Mouse (Mus musculus) R1 (cell line): Measurements from ENCODE around the gene Ctdspl.
A peak's percentile ranks its signal among the peaks of the same experiment; 100 is the strongest.

Experiments used
- DNase-seq: peaks from one replicate; pipeline ENCODE4 v3.0.0-alpha.2; 2018; ENCODE audit warnings: low read depth, low spot score

Gene Ctdspl

GRCm38 (mm10) chr9:118949654-118950053, 23.4 kb downstream of the Ctdspl start:
- no peak for DNase-seq

GRCm38 (mm10) chr9:118950061-118950460, 23.8 kb downstream of the Ctdspl start:
- DNase-seq, result peak; percentile 53

- peak; percentile 19 for DNase-seq
Measured at GRCm38 (mm10) chr9:118950751-118951150, 24.5 kb downstream of the Ctdspl start.

- DNase-seq, result no peak
Measured at GRCm38 (mm10) chr9:118951381-118951780, 25.1 kb downstream of the Ctdspl start.

- no peak for DNase-seq
Measured at GRCm38 (mm10) chr9:118952180-118952579, 25.9 kb downstream of the Ctdspl start.

- DNase-seq, result no peak
Measured at GRCm38 (mm10) chr9:118953465-118954194, 27.4 kb downstream of the Ctdspl start.

GRCm38 (mm10) chr9:118958802-118959201, 32.5 kb downstream of the Ctdspl start:
- DNase-seq, result no peak

GRCm38 (mm10) chr9:118960415-118961091, 34.3 kb downstream of the Ctdspl start:
- DNase-seq, result no peak

- DNase-seq, result no peak
Measured at GRCm38 (mm10) chr9:118963149-118963548, 36.9 kb downstream of the Ctdspl start.

GRCm38 (mm10) chr9:118964263-118965034, 38.2 kb downstream of the Ctdspl start:
- DNase-seq, result no peak

- DNase-seq, result no peak
Measured at GRCm38 (mm10) chr9:118969810-118970209, 43.6 kb downstream of the Ctdspl start.

GRCm38 (mm10) chr9:118973028-118973427, 46.8 kb downstream of the Ctdspl start:
- no peak for DNase-seq

- DNase-seq, result no peak
Measured at GRCm38 (mm10) chr9:118973566-118973965, 47.3 kb downstream of the Ctdspl start.

GRCm38 (mm10) chr9:118974148-118974547, 47.9 kb downstream of the Ctdspl start:
- DNase-seq, result no peak

GRCm38 (mm10) chr9:118975211-118975671, 49.0 kb downstream of the Ctdspl start:
- DNase-seq, result peak; percentile 82

GRCm38 (mm10) chr9:118975758-118976157, 49.5 kb downstream of the Ctdspl start:
- DNase-seq, result no peak

- DNase-seq, result no peak
Measured at GRCm38 (mm10) chr9:118976561-118976960, 50.3 kb downstream of the Ctdspl start.

GRCm38 (mm10) chr9:118977425-118977824, 51.2 kb downstream of the Ctdspl start:
- DNase-seq, result no peak

- peak; percentile 76 for DNase-seq
Measured at GRCm38 (mm10) chr9:118980411-118980823, 54.2 kb downstream of the Ctdspl start.

- peak; percentile 67 for DNase-seq
Measured at GRCm38 (mm10) chr9:118984650-118985432, 58.6 kb downstream of the Ctdspl start.

- no peak for DNase-seq
Measured at GRCm38 (mm10) chr9:118986286-118986685, 60.0 kb downstream of the Ctdspl start.
